Mouse (Mus musculus) CH12.LX (cell line): ENCODE results near the gene Pwwp2b.

ENCODE experiments used
- CTCF ChIP-seq, 2 experiments: IDR thresholded peaks in 1 of 2; conservative IDR thresholded peaks in 1 of 2; 2 replicates each; pipeline ENCODE4 v1.5.1; 2011 to 2012; ENCODE audit warnings: low read depth in 2 of 2, low read length in 2 of 2, improper control_type of control experiment in 1 of 2, inconsistent platforms in 1 of 2, mild to moderate bottlenecking in 1 of 2, moderate library complexity in 1 of 2
- MAX ChIP-seq: IDR thresholded peaks from 2 replicates; pipeline ENCODE4 v1.6.1; 2011; ENCODE audit warnings: low read length, improper control_type of control experiment
- POLR2A ChIP-seq: IDR thresholded peaks from 2 replicates; pipeline ENCODE4 v1.6.1; 2011; ENCODE audit warnings: low read depth, mild to moderate bottlenecking, improper control_type of control experiment, low read length
- TBP ChIP-seq: conservative IDR thresholded peaks from 2 replicates; pipeline ENCODE4 v1.6.1; 2011; ENCODE audit warnings: low read depth, low read length, improper control_type of control experiment
- UBTF ChIP-seq: IDR thresholded peaks from 2 replicates; pipeline ENCODE4 v1.6.1; 2012; ENCODE audit warnings: low read depth, mild to moderate bottlenecking, inconsistent platforms, low read length, improper control_type of control experiment, moderate library complexity
- USF1 ChIP-seq: IDR thresholded peaks from 2 replicates; pipeline ENCODE4 v1.6.1; 2014; ENCODE audit warnings: low read depth, mild to moderate bottlenecking, inconsistent platforms, low read length, improper control_type of control experiment
- ZKSCAN1 ChIP-seq: IDR thresholded peaks from 2 replicates; pipeline ENCODE4 v1.6.1; 2012; ENCODE audit warnings: low read depth, inconsistent platforms, low read length, improper control_type of control experiment, borderline replicate concordance
- ZNF384 ChIP-seq: IDR thresholded peaks from 2 replicates; pipeline ENCODE4 v1.6.1; 2012; ENCODE audit warnings: low read depth, low read length, improper control_type of control experiment, inconsistent platforms

GRCm38 (mm10) chr7:139319006-139319411 is 70.7 kb downstream of the Pwwp2b start:
- TF ChIP-seq CTCF (conservative IDR thresholded peaks at IDR 0.05 in 1 of 2, IDR thresholded peaks at IDR 0.05 in 1 of 2; ENCODE audit: low read depth in 2 of 2, low read length in 2 of 2) (no peak), ZNF384 (no peak), MAX (no peak), USF1 (no peak), ZKSCAN1 (no peak), TBP (no peak), POLR2A (no peak), UBTF (no peak)
